Mouse (Mus musculus): Measurements from ENCODE around the gene Med8. TPM values are rescaled to one million over a fixed set of nuclear protein-coding genes. Genes with fewer than 3 reads are reported as not detected.

Med8 gene
- polyA plus RNA-seq, 1 experiment from 2014 or later: 106 TPM

GRCm38 (mm10) chr4:118383271-118383670 is 25.9 kb upstream of the Med8 start:
- Histone ChIP-seq H3K36me3 (peaks cover 96% of the 10 kb centered on the region), H3K4me3 (replicated peaks) (no peak overlapping the region)

GRCm38 (mm10) chr4:118387316-118387715 is 21.8 kb upstream of the Med8 start:
- Histone ChIP-seq H3K27ac (replicated peaks) (no peak overlapping the region), H3K27me3 (no peaks in the 10 kb centered on the region), H3K9me3 (replicated peaks) (no peaks in the 10 kb centered on the region), H3K4me1 (no peaks in the 10 kb centered on the region), H3K4me3 (replicated peaks) (no peak overlapping the region), H3K36me3 (peaks cover 100% of the 10 kb centered on the region), H3K9ac (no peak overlapping the region), H3K4me2 (replicated peaks) (no peak overlapping the region)
- 90% methylated on average over 8 of the region's 8 CpGs for WGBS
- ATAC-seq (ENCODE audit: insufficient number of reproducible peaks, low FRiP score, low TSS enrichment, low read depth): no peak

More at GRCm38 (mm10) chr4:118383271-118383670, 25.9 kb upstream of the Med8 start:
- H3K27me3 ChIP-seq: no peaks in the 10 kb centered on the region
- no peaks in the 10 kb centered on the region for H3K4me1 ChIP-seq
- H3K9me3 ChIP-seq (replicated peaks): no peaks in the 10 kb centered on the region
- H3K9ac ChIP-seq: no peak overlapping the region
- WGBS: 93% methylated on average over 7 of the region's 7 CpGs
- no peak for ATAC-seq (ENCODE audit: insufficient number of reproducible peaks, low FRiP score, low TSS enrichment, low read depth)
- H3K27ac ChIP-seq (replicated peaks): no peak overlapping the region
- H3K4me2 ChIP-seq (replicated peaks): no peak overlapping the region

DNA sequence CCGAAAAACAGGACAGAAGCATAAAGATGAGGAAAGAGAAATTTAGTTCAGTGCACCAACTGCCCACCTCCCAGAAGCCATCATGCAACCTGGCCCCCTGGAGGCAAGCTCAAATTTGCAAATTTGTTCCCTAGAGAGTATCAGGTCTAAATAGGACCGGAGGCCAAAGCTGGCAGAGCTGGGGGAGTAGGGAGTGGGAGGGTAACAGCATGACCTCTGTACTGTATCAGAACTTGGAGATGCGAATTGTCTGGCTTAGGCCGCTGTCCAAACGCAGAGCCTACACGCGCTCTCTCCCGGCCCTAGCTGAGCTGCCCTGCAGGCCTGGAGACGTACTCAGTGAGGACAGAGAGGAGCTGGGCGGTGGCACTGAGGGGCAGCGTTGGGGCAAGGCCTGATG is 19.0 kb upstream of the Med8 start:
- Histone ChIP-seq H3K4me2 (replicated peaks) (no peak overlapping the region), H3K4me1 (no peaks in the 10 kb centered on the region), H3K36me3 (peaks cover 99% of the 10 kb centered on the region), H3K9me3 (replicated peaks) (no peaks in the 10 kb centered on the region), H3K4me3 (replicated peaks) (no peak overlapping the region), H3K27me3 (no peaks in the 10 kb centered on the region), H3K9ac (no peak overlapping the region), H3K27ac (replicated peaks) (no peak overlapping the region)
- WGBS: 93% methylated on average over 11 of the region's 11 CpGs
- no peak for ATAC-seq (ENCODE audit: insufficient number of reproducible peaks, low FRiP score, low TSS enrichment, low read depth)

GRCm38 (mm10) chr4:118394505-118394904 is 14.6 kb upstream of the Med8 start:
- no peak overlapping the region for H3K27ac ChIP-seq (replicated peaks)
- ATAC-seq (ENCODE audit: insufficient number of reproducible peaks, low FRiP score, low TSS enrichment, low read depth): no peak
- no peak overlapping the region for H3K4me3 ChIP-seq (replicated peaks)
- H3K9ac ChIP-seq: no peak overlapping the region
- 91% methylated on average over 6 of the region's 6 CpGs for WGBS
- H3K4me1 ChIP-seq: no peaks in the 10 kb centered on the region
- no peaks in the 10 kb centered on the region for H3K9me3 ChIP-seq (replicated peaks)
- H3K27me3 ChIP-seq: no peaks in the 10 kb centered on the region
- peaks cover 94% of the 10 kb centered on the region for H3K36me3 ChIP-seq
- H3K4me2 ChIP-seq (replicated peaks): no peak overlapping the region

- Histone ChIP-seq H3K9ac (no peak overlapping the region), H3K4me1 (no peaks in the 10 kb centered on the region), H3K27me3 (no peaks in the 10 kb centered on the region), H3K4me3 (replicated peaks) (no peak overlapping the region), H3K36me3 (peaks cover 92% of the 10 kb centered on the region), H3K27ac (replicated peaks) (no peak overlapping the region), H3K4me2 (replicated peaks) (no peak overlapping the region), H3K9me3 (replicated peaks) (no peaks in the 10 kb centered on the region)
- WGBS: 92% methylated on average over 4 of the region's 4 CpGs
- no peak for ATAC-seq (ENCODE audit: insufficient number of reproducible peaks, low FRiP score, low TSS enrichment, low read depth)
These were observed 13.8 kb upstream of the Med8 start for GRCm38 (mm10) chr4:118395289-118395688.

DNA sequence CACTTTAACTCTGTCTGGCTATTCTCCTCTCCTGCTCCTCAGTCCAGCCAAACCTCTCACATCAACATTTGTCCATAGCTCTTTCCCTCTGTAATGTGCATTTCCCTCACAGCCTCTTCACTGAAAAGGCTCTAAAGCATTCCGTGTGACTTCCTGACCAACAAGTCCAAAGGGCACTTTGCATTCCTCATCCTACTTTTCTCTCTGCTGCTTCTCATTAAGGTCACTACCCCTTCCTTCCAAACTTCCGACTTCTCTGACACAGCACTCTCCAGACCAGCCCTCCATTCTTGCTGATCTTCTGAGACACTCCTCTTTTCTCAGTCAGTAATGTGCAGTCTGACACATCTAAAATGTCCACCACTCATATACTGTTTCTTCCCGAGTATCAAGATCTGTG is 12.7 kb upstream of the Med8 start:
- H3K9me3 ChIP-seq (replicated peaks): no peaks in the 10 kb centered on the region
- WGBS: 70% methylated on average over 3 of the region's 3 CpGs
- ATAC-seq (ENCODE audit: insufficient number of reproducible peaks, low FRiP score, low TSS enrichment, low read depth): no peak
- H3K9ac ChIP-seq: no peak overlapping the region
- no peaks in the 10 kb centered on the region for H3K27me3 ChIP-seq
- peaks cover 87% of the 10 kb centered on the region for H3K36me3 ChIP-seq
- no peak overlapping the region for H3K4me2 ChIP-seq (replicated peaks)
- no peak overlapping the region for H3K27ac ChIP-seq (replicated peaks)
- no peaks in the 10 kb centered on the region for H3K4me1 ChIP-seq
- no peak overlapping the region for H3K4me3 ChIP-seq (replicated peaks)

- no peaks in the 10 kb centered on the region for H3K27me3 ChIP-seq
- peaks cover 87% of the 10 kb centered on the region for H3K36me3 ChIP-seq
- H3K4me3 ChIP-seq (replicated peaks): no peak overlapping the region
- no peak overlapping the region for H3K4me2 ChIP-seq (replicated peaks)
- H3K4me1 ChIP-seq: no peaks in the 10 kb centered on the region
- 92% methylated on average over 6 of the region's 6 CpGs for WGBS
- no peaks in the 10 kb centered on the region for H3K9me3 ChIP-seq (replicated peaks)
- H3K9ac ChIP-seq: no peak overlapping the region
- ATAC-seq (ENCODE audit: insufficient number of reproducible peaks, low FRiP score, low TSS enrichment, low read depth): no peak
- no peak overlapping the region for H3K27ac ChIP-seq (replicated peaks)
These were observed 10.7 kb upstream of the Med8 start for GRCm38 (mm10) chr4:118398400-118398799.

GRCm38 (mm10) chr4:118401421-118401820 is 7.7 kb upstream of the Med8 start:
- no peaks in the 10 kb centered on the region for H3K9me3 ChIP-seq (replicated peaks)
- H3K36me3 ChIP-seq: peaks cover 73% of the 10 kb centered on the region
- H3K4me2 ChIP-seq (replicated peaks): no peak overlapping the region
- H3K9ac ChIP-seq: no peak overlapping the region
- no peaks in the 10 kb centered on the region for H3K4me1 ChIP-seq
- no peak overlapping the region for H3K27ac ChIP-seq (replicated peaks)
- 92% methylated on average over 3 of the region's 3 CpGs for WGBS
- no peak for ATAC-seq (ENCODE audit: insufficient number of reproducible peaks, low FRiP score, low TSS enrichment, low read depth)
- H3K4me3 ChIP-seq (replicated peaks): no peak overlapping the region
- H3K27me3 ChIP-seq: no peaks in the 10 kb centered on the region

GRCm38 (mm10) chr4:118401918-118402317 is 7.2 kb upstream of the Med8 start:
- 96% methylated on average over 5 of the region's 5 CpGs for WGBS
- Histone ChIP-seq H3K27ac (replicated peaks) (no peak overlapping the region), H3K27me3 (no peaks in the 10 kb centered on the region), H3K36me3 (peaks cover 68% of the 10 kb centered on the region), H3K4me1 (no peaks in the 10 kb centered on the region), H3K4me3 (replicated peaks) (no peak overlapping the region), H3K9me3 (replicated peaks) (no peaks in the 10 kb centered on the region), H3K9ac (no peak overlapping the region), H3K4me2 (replicated peaks) (no peak overlapping the region)
- no peak for ATAC-seq (ENCODE audit: insufficient number of reproducible peaks, low FRiP score, low TSS enrichment, low read depth)

DNA sequence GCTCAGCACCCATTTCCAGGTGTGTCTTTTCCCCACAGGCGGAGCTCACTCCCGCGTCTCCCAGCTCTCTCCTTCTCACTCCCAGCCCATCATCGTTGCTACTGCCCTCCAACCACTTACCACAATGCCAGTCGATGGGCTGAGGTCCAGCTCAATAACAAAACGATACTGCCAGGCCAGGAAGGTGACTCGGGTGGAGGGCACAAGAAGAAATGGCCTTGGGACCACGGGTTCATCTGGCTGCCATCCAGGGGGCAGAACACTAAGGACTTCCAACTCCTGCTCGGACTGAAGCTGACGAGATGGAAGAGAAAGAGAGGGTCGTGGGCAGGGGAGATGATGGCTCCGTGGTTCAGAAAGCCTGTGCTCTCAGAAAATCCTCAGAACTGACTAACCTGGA is 6.4 kb upstream of the Med8 start:
- H3K9me3 ChIP-seq (replicated peaks): no peaks in the 10 kb centered on the region
- WGBS: 88% methylated on average over 12 of the region's 12 CpGs
- H3K4me3 ChIP-seq (replicated peaks): no peak overlapping the region
- H3K4me1 ChIP-seq: peaks cover 1% of the 10 kb centered on the region; the same call in 1 of the 2 replicates
- no peak overlapping the region for H3K27ac ChIP-seq (replicated peaks)
- peaks cover 60% of the 10 kb centered on the region for H3K36me3 ChIP-seq
- H3K27me3 ChIP-seq: no peaks in the 10 kb centered on the region
- ATAC-seq (ENCODE audit: insufficient number of reproducible peaks, low FRiP score, low TSS enrichment, low read depth): no peak
- no peak overlapping the region for H3K4me2 ChIP-seq (replicated peaks)
- H3K9ac ChIP-seq: no peak overlapping the region

GRCm38 (mm10) chr4:118410871-118411270 is 1.7 kb downstream of the Med8 start:
- 88% methylated on average over 5 of the region's 5 CpGs for WGBS
- no peak overlapping the region for H3K4me2 ChIP-seq (replicated peaks)
- ATAC-seq (ENCODE audit: insufficient number of reproducible peaks, low FRiP score, low TSS enrichment, low read depth): no peak
- H3K27me3 ChIP-seq: no peaks in the 10 kb centered on the region
- H3K9ac ChIP-seq: no peak overlapping the region
- peaks cover 52% of the 10 kb centered on the region for H3K36me3 ChIP-seq
- no peak overlapping the region for H3K27ac ChIP-seq (replicated peaks)
- no peaks in the 10 kb centered on the region for H3K9me3 ChIP-seq (replicated peaks)
- H3K4me1 ChIP-seq: peaks cover 19% of the 10 kb centered on the region
- no peak overlapping the region for H3K4me3 ChIP-seq (replicated peaks)

- H3K9ac ChIP-seq: no peak overlapping the region
- no peak overlapping the region for H3K27ac ChIP-seq (replicated peaks)
- WGBS: 93% methylated on average over 5 of the region's 5 CpGs
- no peak for ATAC-seq (ENCODE audit: insufficient number of reproducible peaks, low FRiP score, low TSS enrichment, low read depth)
- H3K9me3 ChIP-seq (replicated peaks): no peaks in the 10 kb centered on the region
- no peak overlapping the region for H3K4me2 ChIP-seq (replicated peaks)
- H3K4me3 ChIP-seq (replicated peaks): no peak overlapping the region
- H3K36me3 ChIP-seq: peaks cover 77% of the 10 kb centered on the region
- no peaks in the 10 kb centered on the region for H3K27me3 ChIP-seq
- peaks cover 9% of the 10 kb centered on the region for H3K4me1 ChIP-seq
These were observed 4.4 kb downstream of the Med8 start for GRCm38 (mm10) chr4:118413553-118413952.

Data from embryonic facial prominence, embryonic 15.5 days (tissue).